Mouse (Mus musculus): ENCODE measurements around the gene Acaa1b. TPM values are rescaled to one million over a fixed set of nuclear protein-coding genes. Genes with fewer than 3 reads are reported as not detected.

Acaa1b gene
- total RNA-seq, 2 experiments from 2014 or later, result 1.8 TPM

- intact Hi-C loops (cut with DNase I), result no loop called here
- no peak for TF ChIP-seq CTCF (IDR thresholded peaks at IDR 0.05)
- Histone ChIP-seq H3K27ac (no peak overlapping the region), H3K4me3 (no peak overlapping the region)
- no peak for DNase-seq (ENCODE audit: extremely low spot score in 1 of 2, low spot score in 2 of 2)
Observed at GRCm38 (mm10) chr9:119138836-119139235, 18.1 kb downstream of the Acaa1b start.

- intact Hi-C loops (cut with DNase I), result no loop called here
- Histone ChIP-seq H3K4me3 (no peak overlapping the region), H3K27ac (no peak overlapping the region)
- DNase-seq (ENCODE audit: extremely low spot score in 1 of 2, low spot score in 2 of 2), result no peak
- no peak for TF ChIP-seq CTCF (IDR thresholded peaks at IDR 0.05)
Observed at GRCm38 (mm10) chr9:119130692-119131091, 26.2 kb downstream of the Acaa1b start.

GRCm38 (mm10) chr9:119128436-119129181 is 28.3 kb downstream of the Acaa1b start:
- intact Hi-C loops (cut with DNase I), result no loop called here
- peak; percentile 34 for TF ChIP-seq CTCF (IDR thresholded peaks at IDR 0.05)
- no peak overlapping the region for H3K4me3 ChIP-seq

GRCm38 (mm10) chr9:119122596-119123369 is 34.1 kb downstream of the Acaa1b start:
- DNase-seq (ENCODE audit: extremely low spot score in 1 of 2, low spot score in 2 of 2), result no peak
- no peak overlapping the region for H3K4me3 ChIP-seq
- no peak for TF ChIP-seq CTCF (IDR thresholded peaks at IDR 0.05)
- intact Hi-C loops (cut with DNase I), result no loop called here
- H3K27ac ChIP-seq, result no peak overlapping the region

More at GRCm38 (mm10) chr9:119128436-119129181, 28.3 kb downstream of the Acaa1b start:
- no peak for DNase-seq (ENCODE audit: extremely low spot score in 1 of 2, low spot score in 2 of 2)
- H3K27ac ChIP-seq, result no peak overlapping the region

- intact Hi-C loops (cut with DNase I), result no loop called here
- H3K4me3 ChIP-seq, result no peak overlapping the region
Observed at GRCm38 (mm10) chr9:119120168-119120560, 36.7 kb downstream of the Acaa1b start.

GRCm38 (mm10) chr9:119119409-119120167 is 37.3 kb downstream of the Acaa1b start:
- Histone ChIP-seq H3K4me3 (no peak overlapping the region), H3K27ac (no peak overlapping the region)
- no peak for DNase-seq (ENCODE audit: extremely low spot score in 1 of 2, low spot score in 2 of 2)
- intact Hi-C loops (cut with DNase I), result no loop called here
- no peak for TF ChIP-seq CTCF (IDR thresholded peaks at IDR 0.05)

More at GRCm38 (mm10) chr9:119120168-119120560, 36.7 kb downstream of the Acaa1b start:
- H3K27ac ChIP-seq, result no peak overlapping the region
- TF ChIP-seq CTCF (IDR thresholded peaks at IDR 0.05), result no peak
- no peak for DNase-seq (ENCODE audit: extremely low spot score in 1 of 2, low spot score in 2 of 2)

- no peak for TF ChIP-seq CTCF (IDR thresholded peaks at IDR 0.05)
- H3K4me3 ChIP-seq, result no peak overlapping the region
- intact Hi-C loops (cut with DNase I), result no loop called here
- no peak overlapping the region for H3K27ac ChIP-seq
- DNase-seq (ENCODE audit: extremely low spot score in 1 of 2, low spot score in 2 of 2), result no peak
Observed at GRCm38 (mm10) chr9:119114911-119115310, 42.0 kb downstream of the Acaa1b start.

GRCm38 (mm10) chr9:119110640-119111039 is 46.3 kb downstream of the Acaa1b start:
- TF ChIP-seq CTCF (IDR thresholded peaks at IDR 0.05), result no peak
- Histone ChIP-seq H3K27ac (no peak overlapping the region), H3K4me3 (no peak overlapping the region)
- DNase-seq (ENCODE audit: extremely low spot score in 1 of 2, low spot score in 2 of 2), result no peak
- intact Hi-C loops (cut with DNase I), result no loop called here

GRCm38 (mm10) chr9:119109685-119110353 is 47.1 kb downstream of the Acaa1b start:
- H3K4me3 ChIP-seq, result no peak overlapping the region
- no peak overlapping the region for H3K27ac ChIP-seq
- TF ChIP-seq CTCF (IDR thresholded peaks at IDR 0.05), result no peak
- intact Hi-C loops (cut with DNase I), result loop anchor here (10.0 kb wide), 1 partner anchor 215 kb away; the partner anchor contains the start of gene Oxsr1
- no peak for DNase-seq (ENCODE audit: extremely low spot score in 1 of 2, low spot score in 2 of 2)

- intact Hi-C loops (cut with DNase I), result loop anchor here (10.0 kb wide), 1 partner anchor 217 kb away; the partner anchor contains the start of gene Oxsr1
- peak; percentile 52 for TF ChIP-seq CTCF (IDR thresholded peaks at IDR 0.05)
- no peak for DNase-seq (ENCODE audit: extremely low spot score in 1 of 2, low spot score in 2 of 2)
- Histone ChIP-seq H3K27ac (no peak overlapping the region), H3K4me3 (no peak overlapping the region)
Observed at GRCm38 (mm10) chr9:119107566-119107965, 49.3 kb downstream of the Acaa1b start.

GRCm38 (mm10) chr9:119102783-119103113 is 54.1 kb downstream of the Acaa1b start:
- peak overlapping the region; percentile 48 for H3K4me3 ChIP-seq
- intact Hi-C loops (cut with DNase I), result loop anchor here (10.0 kb wide), 1 partner anchor 222 kb away; the partner anchor contains the start of gene Oxsr1
- H3K27ac ChIP-seq, result peak overlapping the region; percentile 73
- TF ChIP-seq CTCF (IDR thresholded peaks at IDR 0.05), result no peak
- DNase-seq (ENCODE audit: extremely low spot score in 1 of 2, low spot score in 2 of 2), result no peak
